Mouse (Mus musculus) 416B (cell line): ENCODE data around the gene Ggcx.
"Not testable (repeated sequence)": the region's sequence is repeated elsewhere in the genome, so short reads cannot be mapped to it uniquely, and the experiment has no call there.

Experiments used
- DNase-seq: peaks from one replicate; pipeline ENCODE4 v3.0.0; 2011; ENCODE audit warnings: low read depth

Gene Ggcx

GRCm38 (mm10) chr6:72429061-72429842 lies 15.1 kb downstream of the Ggcx start:
- DNase-seq = no peak

GRCm38 (mm10) chr6:72430989-72431921 lies 17.1 kb downstream of the Ggcx start:
- DNase-seq = peak; percentile 69

- no peak for DNase-seq
These were observed 18.0 kb downstream of the Ggcx start for GRCm38 (mm10) chr6:72432153-72432552.

- DNase-seq = peak; percentile 59
These were observed 24.1 kb downstream of the Ggcx start for GRCm38 (mm10) chr6:72438226-72438625.

- DNase-seq = peak; percentile 88
These were observed 24.8 kb downstream of the Ggcx start for GRCm38 (mm10) chr6:72438862-72439354.

GRCm38 (mm10) chr6:72439355-72440185 lies 25.5 kb downstream of the Ggcx start, which contains the start of gene Mat2a:
Mat2a (minus strand) TSS chr6:72439558.
- DNase-seq = peak; percentile 96

- peak; percentile 76 for DNase-seq
These were observed 26.3 kb downstream of the Ggcx start for GRCm38 (mm10) chr6:72440186-72440990.

GRCm38 (mm10) chr6:72442921-72443604 lies 29.0 kb downstream of the Ggcx start:
- no peak for DNase-seq

- no peak for DNase-seq
These were observed 30.9 kb downstream of the Ggcx start for GRCm38 (mm10) chr6:72445011-72445410.

GRCm38 (mm10) chr6:72447487-72447886 lies 33.4 kb downstream of the Ggcx start:
- no peak for DNase-seq

GRCm38 (mm10) chr6:72451778-72452177 lies 37.7 kb downstream of the Ggcx start:
- not testable (repeated sequence) for DNase-seq

GRCm38 (mm10) chr6:72452329-72452728 lies 38.2 kb downstream of the Ggcx start:
- DNase-seq = no peak

- no peak for DNase-seq
These were observed 39.5 kb downstream of the Ggcx start for GRCm38 (mm10) chr6:72453578-72453977.

- DNase-seq = no peak
These were observed 40.1 kb downstream of the Ggcx start for GRCm38 (mm10) chr6:72454072-72454746.

- no peak for DNase-seq
These were observed 40.8 kb downstream of the Ggcx start for GRCm38 (mm10) chr6:72454833-72455373.

GRCm38 (mm10) chr6:72456567-72456966 lies 42.5 kb downstream of the Ggcx start:
- no peak for DNase-seq

- no peak for DNase-seq
These were observed 44.3 kb downstream of the Ggcx start for GRCm38 (mm10) chr6:72458418-72458817.

GRCm38 (mm10) chr6:72458921-72459320 lies 44.8 kb downstream of the Ggcx start:
- DNase-seq = no peak

GRCm38 (mm10) chr6:72460036-72460801 lies 46.1 kb downstream of the Ggcx start:
- peak; percentile 30 for DNase-seq
